Mouse (Mus musculus): ENCODE data around the gene Olfr1342.

DNA sequence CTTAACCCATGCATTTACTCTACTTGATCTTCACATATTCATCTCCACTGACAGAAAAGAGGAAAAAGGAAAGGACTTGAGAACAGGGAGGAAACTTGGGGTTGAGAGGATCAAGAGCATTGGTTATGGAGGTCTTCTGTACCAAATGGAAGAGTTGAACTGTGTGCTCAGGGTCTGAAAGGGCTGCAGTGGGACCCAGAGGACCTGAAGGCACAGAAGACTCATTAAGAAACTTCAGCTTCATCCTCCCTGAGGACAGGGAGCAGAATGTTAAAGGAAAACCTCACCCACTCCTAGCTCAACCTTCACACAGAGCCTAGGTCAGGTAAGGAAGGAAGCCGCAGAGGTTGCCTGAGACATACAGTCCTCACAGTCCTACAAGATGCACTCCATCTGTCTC, 39.3 kb upstream of the Olfr1342 start, which contains the start of gene Olfr1339:
- TF ChIP-seq CTCF (IDR thresholded peaks at IDR 0.05; ENCODE audit: low read depth, low read length) (no peak), POLR2A (IDR thresholded peaks at IDR 0.05; ENCODE audit: extremely low read depth, insufficient read depth, low read length) (no peak)
